Mouse (Mus musculus): ENCODE data around the gene Dpm3.

DNA sequence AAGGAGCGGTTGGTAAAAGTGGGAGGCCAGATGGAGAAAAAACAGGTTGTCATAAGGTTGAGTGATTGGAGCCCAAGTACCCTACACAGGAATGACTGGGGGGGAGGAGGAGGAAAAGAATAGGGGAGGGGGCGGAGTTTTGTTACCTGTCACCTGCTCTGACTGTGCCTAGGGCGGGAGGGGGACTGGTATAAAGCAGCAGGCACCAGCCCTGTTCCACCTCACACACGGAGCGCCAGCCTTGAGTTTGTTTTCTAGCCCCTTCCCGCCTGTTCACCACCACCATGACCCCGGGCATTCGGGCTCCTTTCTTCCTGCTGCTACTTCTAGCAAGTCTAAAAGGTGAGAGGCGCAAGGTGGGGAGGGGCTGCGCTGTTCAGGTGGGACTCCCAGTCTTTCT is 30.3 kb upstream of the Dpm3 start, which contains the start of gene Muc1:
- TF ChIP-seq POLR2A (IDR thresholded peaks at IDR 0.05; ENCODE audit: low read depth, low read length) (no peak), CTCF (IDR thresholded peaks at IDR 0.05; ENCODE audit: extremely low read depth, insufficient read depth, insufficient read length, insufficient replicate concordance) (no peak)

Measured in spleen, adult 2 months (tissue).